8 mouse cellular contexts compared by ENCODE assay signal in genomic region chr5:66337025-66337968, GRCm38 (mm10).
DNase-seq lines count a peak whose midpoint lies in the region; ATAC-seq and TF ChIP-seq lines count a peak whose summit lies in the region.

No protein-coding gene starts in this region.

- peak; percentile 19; the same call in 1 of the 2 replicates for TF ChIP-seq POLR2A in brain, embryonic 14.5 days (IDR thresholded peaks at IDR 0.05; ENCODE audit: borderline replicate concordance, extremely low read depth, insufficient read depth, insufficient read length, poor library complexity, severe bottlenecking)

- H3K36me3 ChIP-seq in ES-E14 (ENCODE audit: control insufficient read depth, insufficient read depth, low read length, poor library complexity, severe bottlenecking), result no peaks in the 10 kb centered on the region
- no peaks in the 10 kb centered on the region for H3K36me3 ChIP-seq in forebrain, embryonic 13.5 days (ENCODE audit: poor library complexity, severe bottlenecking)
- H3K36me3 ChIP-seq in stomach, embryonic 16.5 days (ENCODE audit: control insufficient read depth, insufficient read depth, low read length), result no peaks in the 10 kb centered on the region

- in situ Hi-C loops in ES-E14 (cut with MboI; ENCODE audit: low sequenced_read_pairs in 2 of 2, unreplicated experiment in 2 of 2), result no loop called here

- ATAC-seq in forebrain, embryonic 13.5 days, result peak; percentile 78
- ATAC-seq in stomach, embryonic 16.5 days (ENCODE audit: insufficient read depth, low FRiP score), result peak; percentile 68

- intact Hi-C loops in heart, postnatal 36 days (cut with DNase I), result no loop called here

- peaks cover 3% of the 10 kb centered on the region; the same call in 1 of the 2 replicates for H3K27me3 ChIP-seq in forebrain, embryonic 13.5 days
- no peaks in the 10 kb centered on the region for H3K27me3 ChIP-seq in stomach, embryonic 16.5 days (ENCODE audit: control insufficient read depth, insufficient read depth, low read length)

- H3K9me3 ChIP-seq in ES-E14 (ENCODE audit: control insufficient read depth, insufficient read depth, low read depth, low read length), result no peaks in the 10 kb centered on the region
- no peaks in the 10 kb centered on the region for H3K9me3 ChIP-seq in forebrain, embryonic 13.5 days (replicated peaks)
- H3K9me3 ChIP-seq in stomach, embryonic 16.5 days (replicated peaks; ENCODE audit: control insufficient read depth, low read length), result no peaks in the 10 kb centered on the region

- no peak for DNase-seq in ES-E14 (ENCODE audit: low read depth, low spot score)
- DNase-seq in brain, embryonic 14.5 days (ENCODE audit: low read depth), result peak; percentile 91
- peak; percentile 54 to 59 for DNase-seq in heart, postnatal 36 days
- peak; percentile 68 to 81 for DNase-seq in kidney, postnatal 36 days
- peak; percentile 52 for DNase-seq in mesoderm, embryonic 11.5 days (ENCODE audit: low read depth, low spot score)
- DNase-seq in frontal cortex, postnatal 14 days (ENCODE audit: low spot score in 2 of 2), result no peak

- peak overlapping the region; percentile 57 to 69 for H3K4me3 ChIP-seq in ES-E14 (ENCODE audit: insufficient read depth in 1 of 2, low read depth in 1 of 2, low read length in 2 of 2, poor library complexity in 1 of 2, severe bottlenecking in 1 of 2)
- H3K4me3 ChIP-seq in forebrain, embryonic 13.5 days, result peak overlapping the region; percentile 50
- H3K4me3 ChIP-seq in stomach, embryonic 16.5 days (replicated peaks; ENCODE audit: low read length), result peak overlapping the region; percentile 50

- peak overlapping the region; percentile 42; the same call in 1 of the 2 replicates for H3K9ac ChIP-seq in ES-E14 (ENCODE audit: insufficient read depth, low read depth, low read length, poor library complexity, severe bottlenecking)
- H3K9ac ChIP-seq in forebrain, embryonic 13.5 days, result peak overlapping the region; percentile 74
- peak overlapping the region; percentile 69 for H3K9ac ChIP-seq in stomach, embryonic 16.5 days (ENCODE audit: low read length)

- H3K4me1 ChIP-seq in ES-E14 (ENCODE audit: control insufficient read depth in 2 of 2, insufficient read depth in 2 of 2, low read length in 2 of 2, poor library complexity in 1 of 2), result peaks cover 2 to 3% of the 10 kb centered on the region in 2 experiments; a peak in 1 of 4 replicates
- H3K4me1 ChIP-seq in forebrain, embryonic 13.5 days, result peaks cover 64% of the 10 kb centered on the region
- H3K4me1 ChIP-seq in stomach, embryonic 16.5 days (ENCODE audit: control insufficient read depth, insufficient read depth, low read length), result peaks cover 4% of the 10 kb centered on the region; the same call in 1 of the 2 replicates

- no peak for TF ChIP-seq CTCF in brain, embryonic 14.5 days (IDR thresholded peaks at IDR 0.05; ENCODE audit: borderline replicate concordance, extremely low read depth, insufficient read depth, insufficient read length)

- WGBS in forebrain, embryonic 13.5 days, result 5% methylated on average over 38 of the region's 38 CpGs
- 7% methylated on average over 38 of the region's 38 CpGs for WGBS in stomach, embryonic 16.5 days

- no peak overlapping the region; the same call in 1 of the 2 replicates for H3K27ac ChIP-seq in ES-E14 (ENCODE audit: insufficient read depth, low read depth, low read length, poor library complexity, severe bottlenecking)
- H3K27ac ChIP-seq in forebrain, embryonic 13.5 days, result peak overlapping the region; percentile 49
- no peak overlapping the region for H3K27ac ChIP-seq in stomach, embryonic 16.5 days (ENCODE audit: low read length)

- peak overlapping the region; percentile 82 for H3K4me2 ChIP-seq in forebrain, embryonic 13.5 days
- peak overlapping the region; percentile 63 for H3K4me2 ChIP-seq in stomach, embryonic 16.5 days (ENCODE audit: low read depth, low read length)

TF ChIP-seq in ES-E14, 5 proteins besides CTCF, POLR2A, EP300 and RAD21:
- no peak for TF ChIP-seq ZNF384 (IDR thresholded peaks at IDR 0.05; ENCODE audit: low read depth, low read length)
- TF ChIP-seq CHD2 (IDR thresholded peaks at IDR 0.05; ENCODE audit: low read depth, low read length), result no peak
- no peak for TF ChIP-seq MAFK (IDR thresholded peaks at IDR 0.05; ENCODE audit: insufficient read depth, low read depth, low read length)
- TF ChIP-seq ZC3H11A (IDR thresholded peaks at IDR 0.05; ENCODE audit: borderline replicate concordance, low read depth, low read length), result no peak
- no peak for TF ChIP-seq HCFC1 (IDR thresholded peaks at IDR 0.05; ENCODE audit: borderline replicate concordance, insufficient read depth, low read length)

Comparison
In these comparisons a context has a peak if more than half of its experiments do, and no peak if none do; other contexts are left out.
1. DNase-seq: peak in brain, embryonic 14.5 days (single experiment), heart, postnatal 36 days (2 of 2), kidney, postnatal 36 days (2 of 2) and mesoderm, embryonic 11.5 days (single experiment); none in ES-E14 (single experiment) and frontal cortex, postnatal 14 days (0 of 2).
2. Peak in every context shown above with its lines, with median percentiles within 50 percentile points of each other: H3K4me3 ChIP-seq and H3K9ac ChIP-seq.